Mouse (Mus musculus) forebrain, embryonic 11.5 days (tissue): ENCODE data around the gene Ttc37. TPM values are rescaled to one million over a fixed set of nuclear protein-coding genes. Genes with fewer than 3 reads are reported as not detected.

Source experiments
- ATAC-seq: fragments of 200-750 bp; cut with Nextera tagmentation; replicated peaks from 2 replicates; pipeline ENCODE4 v1.8.0; 2017; ENCODE audit warnings: moderate TSS enrichment; ENCODE audit not compliant: low FRiP score
- DNase-seq: peaks from one replicate; pipeline ENCODE4 v3.0.0-alpha.2; 2017; ENCODE audit warnings: low spot score
- H3K27ac ChIP-seq: fragments of 300-500 bp; sonication (generic); 2 replicates; pipeline ENCODE4 v1.5.1; 2014; ENCODE audit warnings: low read depth, low read length
- H3K27me3 ChIP-seq: fragments of 300-500 bp; sonication (generic); 2 replicates; pipeline ENCODE4 v1.6.1; 2014; ENCODE audit warnings: mild to moderate bottlenecking, low read length, mixed read lengths; ENCODE audit not compliant: control insufficient read depth, insufficient read depth
- H3K36me3 ChIP-seq: fragments of 300-500 bp; sonication (generic); 2 replicates; pipeline ENCODE4 v1.6.1; 2014; ENCODE audit warnings: mild to moderate bottlenecking, low read length, moderate library complexity, mixed read lengths; ENCODE audit not compliant: control insufficient read depth, insufficient read depth
- H3K4me1 ChIP-seq: fragments of 300-500 bp; sonication (generic); replicated peaks from 2 replicates; pipeline ENCODE4 v1.6.1; 2014; ENCODE audit warnings: low read length, mixed read lengths; ENCODE audit not compliant: control insufficient read depth, insufficient read depth
- H3K4me2 ChIP-seq: fragments of 300-500 bp; sonication (generic); 2 replicates; pipeline ENCODE4 v1.6.1; 2014; ENCODE audit warnings: low read depth, mild to moderate bottlenecking, low read length, moderate library complexity, mixed read lengths; ENCODE audit not compliant: severe bottlenecking
- H3K4me3 ChIP-seq: fragments of 300-500 bp; sonication (generic); 2 replicates; pipeline ENCODE4 v1.5.1; 2014; ENCODE audit warnings: low read depth, low read length
- H3K9ac ChIP-seq: fragments of 300-500 bp; sonication (generic); 2 replicates; pipeline ENCODE4 v1.6.1; 2014; ENCODE audit warnings: low read length
- H3K9me3 ChIP-seq: fragments of 300-500 bp; sonication (generic); 2 replicates; pipeline ENCODE4 v1.6.1; 2016; ENCODE audit warnings: low read length, mixed read lengths; ENCODE audit not compliant: control insufficient read depth
- WGBS: fragments of 180-500 bp; shearing (Covaris S2); extraction: QIAGEN DNeasy Blood & Tissue Kit; methylation state at CpG from one replicate; pipeline ENCODE4 v1.1.7; 2014; 5-methylcytosine and 5-hydroxymethylcytosine counted together
- polyA plus RNA-seq: library from polyadenylated mRNA; unstranded; fragments of >200 nt; fragmentation: Nextera tagmentation; extraction: Ambion mirVana; gene quantifications from 2 replicates; pipeline ENCODE4 v1.2.1, GENCODE M21; 2014

Ttc37 gene
- polyA plus RNA-seq, 1 experiment from 2014 or later = 17.0 TPM

DNA sequence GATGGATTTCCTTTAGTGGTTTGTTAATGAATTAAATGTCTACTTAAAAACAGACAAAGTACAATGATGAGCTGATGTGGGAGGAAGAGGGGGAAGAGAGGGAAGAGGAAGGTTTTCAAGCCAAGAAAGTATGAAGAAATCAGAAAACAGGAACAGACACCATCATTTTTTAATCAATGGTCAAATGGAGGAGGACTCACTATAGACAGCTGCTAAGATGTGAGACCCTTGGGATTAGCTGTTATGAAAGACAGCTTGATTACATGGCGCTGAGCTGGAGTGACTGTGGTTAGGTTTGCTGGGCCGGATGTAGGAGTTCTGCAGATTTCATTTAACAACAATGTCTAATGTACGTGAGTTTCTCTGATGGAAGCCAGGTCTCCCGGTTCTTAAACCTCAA lies 35.0 kb upstream of the Ttc37 start:
- H3K27me3 ChIP-seq = no peaks in the 10 kb centered on the region
- H3K4me3 ChIP-seq = no peak overlapping the region
- H3K27ac ChIP-seq = no peak overlapping the region
- ATAC-seq = no peak
- H3K36me3 ChIP-seq = no peaks in the 10 kb centered on the region; the same call in 1 of the 2 replicates
- WGBS = 95% methylated on average over 4 of the region's 4 CpGs
- H3K4me1 ChIP-seq = no peaks in the 10 kb centered on the region
- no peak overlapping the region for H3K9ac ChIP-seq
- H3K4me2 ChIP-seq = no peak overlapping the region
- DNase-seq = no peak
- H3K9me3 ChIP-seq = no peaks in the 10 kb centered on the region

DNA sequence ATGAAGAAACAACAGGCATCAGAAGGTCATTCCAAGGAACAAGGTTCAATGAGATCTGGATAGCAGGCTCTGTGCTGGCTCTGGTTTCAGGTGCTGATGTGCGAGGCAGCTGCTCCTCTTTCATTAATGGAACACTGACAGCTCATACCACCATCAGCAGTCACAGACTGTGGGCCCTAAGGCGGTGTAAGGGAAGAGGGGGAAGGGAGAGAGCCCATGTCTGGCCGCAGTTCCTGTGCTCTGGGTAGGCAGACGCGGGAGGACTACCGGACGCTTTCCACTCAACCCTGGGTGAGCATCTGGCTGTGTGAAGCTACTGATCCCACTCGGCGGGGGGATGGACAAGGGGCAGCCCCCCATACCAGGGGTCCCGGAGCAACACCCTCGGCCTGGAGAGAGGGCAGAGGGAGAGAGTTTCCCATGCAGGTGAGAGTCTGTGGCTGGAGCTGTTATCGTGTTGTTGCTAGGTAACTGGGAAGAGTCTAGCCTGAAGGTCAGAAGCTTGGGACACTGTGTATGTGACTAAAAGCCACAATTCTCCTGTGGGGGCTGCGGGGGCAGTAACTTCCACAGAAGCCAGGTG lies 34.1 kb upstream of the Ttc37 start:
- 87% methylated on average over 13 of the region's 13 CpGs for WGBS

DNA sequence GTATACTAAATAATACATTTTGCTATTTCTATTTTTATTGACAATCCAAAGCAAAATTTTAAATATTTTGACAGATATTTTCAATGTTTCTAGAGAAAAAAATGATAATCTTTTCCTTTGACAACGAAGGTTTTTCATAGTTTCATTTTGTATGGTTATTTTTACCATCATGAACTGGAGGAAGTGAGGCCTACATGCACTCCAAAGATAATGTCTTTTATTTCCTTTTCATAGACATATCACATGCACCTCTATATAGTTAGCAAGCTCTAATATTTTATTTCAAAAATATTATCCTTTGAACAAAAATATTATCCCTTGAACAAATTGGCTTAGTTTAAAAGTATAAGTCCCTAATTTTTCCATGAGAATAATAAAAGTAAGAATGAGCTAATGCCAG lies 24.2 kb upstream of the Ttc37 start:
- Histone ChIP-seq H3K4me2 (no peak overlapping the region), H3K9me3 (no peaks in the 10 kb centered on the region), H3K4me3 (no peak overlapping the region), H3K4me1 (no peaks in the 10 kb centered on the region), H3K9ac (no peak overlapping the region), H3K36me3 (no peaks in the 10 kb centered on the region), H3K27ac (no peak overlapping the region), H3K27me3 (no peaks in the 10 kb centered on the region)
- WGBS = 90% methylated on average over 1 of the region's 1 CpGs
- DNase-seq (no peak), ATAC-seq (no peak)

More for the DNA sequence above, 34.1 kb upstream of the Ttc37 start:
- ATAC-seq (no peak), DNase-seq (peak; percentile 50)
- no peak overlapping the region for H3K27ac ChIP-seq
- H3K4me1 ChIP-seq = no peaks in the 10 kb centered on the region
- H3K4me2 ChIP-seq = no peak overlapping the region
- no peaks in the 10 kb centered on the region; the same call in 1 of the 2 replicates for H3K36me3 ChIP-seq
- H3K27me3 ChIP-seq = no peaks in the 10 kb centered on the region
- no peak overlapping the region for H3K9ac ChIP-seq
- H3K9me3 ChIP-seq = no peaks in the 10 kb centered on the region
- H3K4me3 ChIP-seq = no peak overlapping the region

DNA sequence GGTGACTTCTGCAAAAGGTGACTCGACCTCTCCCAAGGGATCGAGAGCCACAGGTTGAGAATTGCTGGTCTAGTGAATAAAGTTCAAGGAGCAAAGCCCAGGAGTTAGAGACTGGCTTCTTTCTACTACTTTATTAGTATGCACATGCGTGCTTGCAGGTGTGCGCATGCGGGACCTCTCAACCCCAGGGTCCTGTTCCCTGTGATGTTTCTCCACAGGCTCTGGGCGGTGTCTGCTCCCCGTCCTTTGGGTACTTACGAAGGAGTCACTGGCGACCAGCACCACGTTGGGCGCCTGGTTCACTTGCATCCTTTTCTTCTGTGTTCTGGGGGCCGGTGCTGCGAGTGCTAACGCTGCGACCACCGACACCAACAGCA lies 430 bp upstream of the Ttc37 start:
- ATAC-seq (peak; percentile 84), DNase-seq (no peak)
- Histone ChIP-seq H3K4me1 (no peaks in the 10 kb centered on the region), H3K9ac (peak overlapping the region; percentile 73), H3K27ac (peak overlapping the region; percentile 41; the same call in 1 of the 2 replicates), H3K4me2 (peak overlapping the region; percentile 57), H3K9me3 (no peaks in the 10 kb centered on the region), H3K4me3 (peak overlapping the region; percentile 64), H3K36me3 (no peaks in the 10 kb centered on the region), H3K27me3 (no peaks in the 10 kb centered on the region)
- WGBS = 4% methylated on average over 16 of the region's 16 CpGs

DNA sequence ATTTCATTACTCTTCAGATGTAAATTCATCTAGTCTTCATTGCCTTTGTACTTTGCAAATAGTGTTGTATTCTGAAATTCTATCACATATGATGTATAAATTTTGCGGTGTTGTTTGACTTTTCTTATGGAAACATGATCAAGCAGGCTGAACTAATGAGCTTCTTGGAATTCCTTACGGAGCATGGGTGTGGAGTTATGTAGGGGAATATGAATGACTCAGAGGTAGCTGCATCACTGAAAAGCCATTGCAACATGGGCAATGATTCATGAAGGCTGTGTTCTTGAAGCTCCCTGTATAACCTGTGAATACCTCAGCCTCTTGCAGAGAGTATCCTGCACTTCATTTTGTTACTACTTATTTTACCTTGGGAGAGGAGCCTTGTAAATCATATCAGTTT lies 3.5 kb downstream of the Ttc37 start:
- H3K4me1 ChIP-seq = no peaks in the 10 kb centered on the region
- ATAC-seq = no peak
- H3K4me2 ChIP-seq = no peak overlapping the region
- WGBS = 97% methylated on average over 2 of the region's 2 CpGs
- H3K27me3 ChIP-seq = no peaks in the 10 kb centered on the region
- no peak for DNase-seq
- no peak overlapping the region for H3K9ac ChIP-seq
- H3K27ac ChIP-seq = no peak overlapping the region
- H3K9me3 ChIP-seq = no peaks in the 10 kb centered on the region
- no peaks in the 10 kb centered on the region for H3K36me3 ChIP-seq
- H3K4me3 ChIP-seq = no peak overlapping the region

- Histone ChIP-seq H3K9ac (no peak overlapping the region), H3K27me3 (no peaks in the 10 kb centered on the region), H3K9me3 (no peaks in the 10 kb centered on the region), H3K4me3 (no peak overlapping the region), H3K27ac (no peak overlapping the region), H3K4me2 (no peak overlapping the region), H3K4me1 (no peaks in the 10 kb centered on the region), H3K36me3 (no peaks in the 10 kb centered on the region)
- ATAC-seq = no peak
- WGBS = 93% methylated on average over 18 of the region's 18 CpGs
- no peak for DNase-seq
These were observed 10.7 kb downstream of the Ttc37 start for GRCm38 (mm10) chr13:76109069-76109824.

DNA sequence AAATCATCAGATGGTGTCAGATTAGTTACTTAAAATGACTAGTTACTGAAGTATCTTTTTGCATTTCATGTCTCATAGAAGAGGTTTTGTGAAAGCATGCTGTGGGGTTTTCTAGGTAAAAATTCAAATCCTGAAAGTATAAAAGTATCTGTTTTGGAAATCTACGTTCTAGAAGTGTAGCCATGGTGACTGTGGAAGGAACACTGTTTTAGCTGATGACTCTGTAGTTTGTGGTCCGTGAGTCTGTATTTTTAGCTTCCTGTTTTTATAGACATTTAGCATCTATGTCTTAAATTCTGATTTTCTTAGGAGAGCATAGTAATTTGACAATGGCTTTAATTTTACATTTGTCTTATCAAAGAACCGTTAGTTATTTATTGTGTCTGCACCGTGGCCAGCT lies 30.3 kb downstream of the Ttc37 start:
- H3K4me1 ChIP-seq = no peaks in the 10 kb centered on the region
- DNase-seq (no peak), ATAC-seq (no peak)
- no peak overlapping the region for H3K27ac ChIP-seq
- no peaks in the 10 kb centered on the region for H3K9me3 ChIP-seq
- no peak overlapping the region for H3K9ac ChIP-seq
- 93% methylated on average over 4 of the region's 4 CpGs for WGBS
- no peaks in the 10 kb centered on the region; the same call in 1 of the 2 replicates for H3K36me3 ChIP-seq
- no peaks in the 10 kb centered on the region for H3K27me3 ChIP-seq
- no peak overlapping the region for H3K4me2 ChIP-seq
- no peak overlapping the region for H3K4me3 ChIP-seq

DNA sequence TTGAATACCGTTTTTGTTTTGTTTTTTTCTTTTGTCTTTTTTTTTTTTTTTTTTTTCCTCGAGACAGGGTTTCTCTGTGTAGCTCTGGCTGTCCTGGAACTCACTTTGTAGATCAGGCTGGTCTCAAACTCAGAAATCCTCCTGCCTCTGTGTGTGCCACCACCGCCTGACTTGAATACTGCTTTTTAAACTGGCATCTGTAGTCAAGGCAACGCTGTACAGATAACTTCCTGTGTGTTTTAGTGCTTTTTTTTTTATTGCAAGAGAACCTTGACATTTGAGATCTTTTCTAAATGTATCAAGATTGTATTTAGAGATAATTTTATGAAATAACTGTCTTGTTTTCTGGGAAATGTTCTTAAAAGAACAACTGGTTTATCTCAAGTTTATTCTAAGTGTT lies 33.9 kb downstream of the Ttc37 start:
- Histone ChIP-seq H3K9ac (no peak overlapping the region), H3K4me1 (no peaks in the 10 kb centered on the region), H3K9me3 (no peaks in the 10 kb centered on the region), H3K27me3 (no peaks in the 10 kb centered on the region), H3K4me2 (no peak overlapping the region), H3K4me3 (no peak overlapping the region), H3K36me3 (no peaks in the 10 kb centered on the region), H3K27ac (no peak overlapping the region)
- ATAC-seq (no peak), DNase-seq (no peak)
- 90% methylated on average over 4 of the region's 4 CpGs for WGBS

- no peak for DNase-seq
- no peak for ATAC-seq
- Histone ChIP-seq H3K27me3 (no peaks in the 10 kb centered on the region), H3K36me3 (no peaks in the 10 kb centered on the region; the same call in 1 of the 2 replicates), H3K9me3 (no peaks in the 10 kb centered on the region), H3K4me1 (no peaks in the 10 kb centered on the region), H3K9ac (no peak overlapping the region), H3K27ac (no peak overlapping the region), H3K4me2 (no peak overlapping the region), H3K4me3 (no peak overlapping the region)
- 85% methylated on average over 3 of the region's 3 CpGs for WGBS
These were observed 40.3 kb downstream of the Ttc37 start for GRCm38 (mm10) chr13:76138862-76139261.
